Mouse (Mus musculus) neural tube, embryonic 13.5 days (tissue): ENCODE results near the gene Pde4d. TPM values are rescaled to one million over a fixed set of nuclear protein-coding genes. Genes with fewer than 3 reads are reported as not detected.

Experiments used
- ATAC-seq: fragments of 200-750 bp; cut with Nextera tagmentation; 2 replicates; pipeline ENCODE4 v1.8.0; 2017; ENCODE audit warnings: low read depth, mild to moderate bottlenecking, moderate TSS enrichment, moderate library complexity
- H3K27ac ChIP-seq: fragments of 300-500 bp; sonication (generic); replicated peaks from 2 replicates; pipeline ENCODE4 v1.5.1; 2015; ENCODE audit warnings: moderate library complexity, mild to moderate bottlenecking, inconsistent platforms
- H3K27me3 ChIP-seq: fragments of 300-500 bp; sonication (generic); 2 replicates; pipeline ENCODE4 v1.6.1; 2015; ENCODE audit warnings: mild to moderate bottlenecking, inconsistent platforms
- H3K36me3 ChIP-seq: fragments of 300-500 bp; sonication (generic); 2 replicates; pipeline ENCODE4 v1.6.1; 2015; ENCODE audit warnings: mild to moderate bottlenecking, inconsistent platforms
- H3K4me1 ChIP-seq: fragments of 300-500 bp; sonication (generic); replicated peaks from 2 replicates; pipeline ENCODE4 v1.6.1; 2015; ENCODE audit warnings: inconsistent platforms
- H3K4me2 ChIP-seq: fragments of 300-500 bp; sonication (generic); 2 replicates; pipeline ENCODE4 v1.6.1; 2015; ENCODE audit warnings: inconsistent platforms, mild to moderate bottlenecking, moderate library complexity
- H3K4me3 ChIP-seq: fragments of 300-500 bp; sonication (generic); 2 replicates; pipeline ENCODE4 v1.5.1; 2015; ENCODE audit warnings: mild to moderate bottlenecking, inconsistent platforms
- H3K9ac ChIP-seq: fragments of 300-500 bp; sonication (generic); 2 replicates; pipeline ENCODE4 v1.6.1; 2015; ENCODE audit warnings: moderate library complexity, mild to moderate bottlenecking, inconsistent platforms
- H3K9me3 ChIP-seq: fragments of 300-500 bp; sonication (generic); 2 replicates; pipeline ENCODE4 v1.6.1; 2016; ENCODE audit warnings: inconsistent platforms
- WGBS: fragments of 180-500 bp; shearing (Covaris S2); methylation state at CpG from one replicate; pipeline ENCODE4 v1.1.7; 2015; 5-methylcytosine and 5-hydroxymethylcytosine counted together
- polyA plus RNA-seq: library from polyadenylated mRNA; unstranded; fragments of >200 nt; fragmentation: Nextera tagmentation; extraction: Ambion mirVana; gene quantifications from 2 replicates; pipeline ENCODE4 v1.2.1, GENCODE M21; 2015

Pde4d gene
- polyA plus RNA-seq, 1 experiment from 2014 or later, result 15.5 TPM

DNA sequence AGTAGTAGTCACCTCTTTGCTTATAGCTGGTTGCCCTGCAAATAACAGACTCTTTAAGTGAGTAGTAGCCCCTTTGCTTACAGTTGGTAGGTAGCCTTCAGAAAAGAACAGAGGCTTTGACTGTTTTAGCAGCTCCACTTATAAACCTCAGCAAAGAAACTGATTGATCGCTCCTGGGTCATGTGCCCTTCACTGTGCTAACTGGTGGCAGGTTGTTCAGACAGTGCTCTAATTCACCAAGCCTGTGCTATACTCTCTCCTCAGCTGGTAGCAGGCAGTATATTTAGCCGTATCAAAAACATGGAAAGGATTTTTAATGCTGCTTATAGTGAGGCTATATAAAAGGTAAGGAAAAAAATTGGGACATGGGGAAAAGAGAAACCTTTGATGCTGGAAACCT lies 370.7 kb downstream of the Pde4d start:
- Histone ChIP-seq H3K27ac (no peak overlapping the region), H3K4me1 (no peaks in the 10 kb centered on the region), H3K36me3 (no peaks in the 10 kb centered on the region), H3K4me3 (no peak overlapping the region), H3K27me3 (no peaks in the 10 kb centered on the region), H3K4me2 (no peak overlapping the region), H3K9ac (no peak overlapping the region), H3K9me3 (no peaks in the 10 kb centered on the region)
- ATAC-seq, result no peak
- 89% methylated on average over 2 of the region's 2 CpGs for WGBS

DNA sequence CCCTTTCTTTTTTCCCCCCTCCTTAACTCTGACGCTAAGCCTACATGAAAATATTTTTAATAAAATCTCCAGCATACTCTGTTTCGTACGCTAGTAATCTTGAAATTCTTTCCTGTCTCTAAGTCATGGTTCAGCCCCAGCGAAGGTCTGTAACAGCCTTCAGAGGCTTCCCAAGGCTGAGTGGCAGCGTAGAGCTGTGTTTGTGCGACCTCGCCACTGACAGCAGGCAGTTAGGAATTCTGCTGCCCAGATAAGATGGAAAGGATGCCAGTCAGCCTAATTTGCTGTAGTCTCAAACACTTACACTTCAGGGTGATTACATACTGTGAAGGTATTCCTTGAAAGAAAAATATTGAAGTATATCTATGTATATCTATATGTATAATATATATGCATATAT lies 371.5 kb downstream of the Pde4d start:
- Histone ChIP-seq H3K27ac (no peak overlapping the region), H3K9ac (no peak overlapping the region), H3K4me3 (no peak overlapping the region), H3K4me2 (no peak overlapping the region), H3K27me3 (no peaks in the 10 kb centered on the region), H3K36me3 (no peaks in the 10 kb centered on the region), H3K9me3 (no peaks in the 10 kb centered on the region), H3K4me1 (no peaks in the 10 kb centered on the region)
- ATAC-seq, result no peak
- WGBS, result 92% methylated on average over 7 of the region's 7 CpGs

DNA sequence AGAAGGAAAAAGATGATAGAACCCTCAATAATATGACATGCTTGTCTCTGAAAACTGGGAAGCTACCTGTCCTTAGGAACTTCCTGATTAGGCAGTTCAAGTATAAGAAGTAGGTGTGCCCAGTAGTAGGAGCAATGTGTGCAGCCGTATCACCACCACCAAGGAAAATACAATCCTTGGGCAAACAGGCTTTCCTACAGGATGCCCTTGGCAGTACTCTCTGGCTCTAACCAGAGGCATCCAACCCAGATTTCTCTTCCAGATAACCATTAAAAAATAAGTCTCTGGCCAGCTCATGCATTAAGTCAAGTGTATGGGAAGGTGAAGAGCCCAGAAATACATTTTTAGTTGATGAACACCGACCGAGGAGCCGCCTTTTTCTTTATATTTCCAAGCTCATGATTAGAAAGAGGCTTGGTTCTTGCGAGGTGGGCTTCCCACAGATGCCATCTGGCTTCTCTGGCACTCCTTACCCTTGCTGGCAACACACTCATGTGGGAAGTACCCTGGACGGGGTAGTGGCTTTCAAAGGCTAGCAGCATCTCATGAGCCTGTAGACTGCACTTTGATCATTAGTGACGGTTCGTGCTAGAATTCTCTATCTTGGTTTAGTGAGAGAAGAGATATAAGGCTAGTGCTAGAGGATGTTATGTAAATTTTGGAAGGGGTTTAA lies 375.0 kb downstream of the Pde4d start:
- Histone ChIP-seq H3K9ac (no peak overlapping the region), H3K4me2 (no peak overlapping the region), H3K4me3 (no peak overlapping the region), H3K27ac (no peak overlapping the region), H3K27me3 (no peaks in the 10 kb centered on the region), H3K36me3 (no peaks in the 10 kb centered on the region), H3K4me1 (no peaks in the 10 kb centered on the region), H3K9me3 (no peaks in the 10 kb centered on the region)
- WGBS, result 92% methylated on average over 8 of the region's 8 CpGs
- ATAC-seq, result no peak

DNA sequence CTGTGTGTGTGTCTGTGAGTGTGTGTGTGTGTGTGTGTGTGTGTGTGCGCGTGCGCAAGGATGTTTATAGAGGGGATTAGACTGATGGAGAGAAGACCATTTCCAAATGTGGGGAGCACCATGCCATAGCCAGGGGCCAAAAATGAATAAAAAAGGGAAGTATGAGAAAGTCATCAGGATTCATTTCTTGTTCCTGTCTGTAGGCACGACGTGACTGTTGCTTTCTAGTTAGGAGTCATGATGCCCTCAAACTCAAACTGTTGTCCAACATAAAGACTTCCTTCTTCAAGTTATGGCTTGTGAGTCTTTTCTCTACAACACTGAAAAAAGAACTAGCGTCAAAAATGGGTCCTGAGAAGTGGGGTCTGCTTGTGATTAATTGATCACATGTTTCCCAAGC lies 375.8 kb downstream of the Pde4d start:
- H3K4me3 ChIP-seq, result no peak overlapping the region
- no peaks in the 10 kb centered on the region for H3K36me3 ChIP-seq
- H3K27me3 ChIP-seq, result no peaks in the 10 kb centered on the region
- 89% methylated on average over 6 of the region's 6 CpGs for WGBS
- no peak overlapping the region for H3K4me2 ChIP-seq
- H3K9me3 ChIP-seq, result no peaks in the 10 kb centered on the region
- no peaks in the 10 kb centered on the region for H3K4me1 ChIP-seq
- ATAC-seq, result no peak
- H3K9ac ChIP-seq, result no peak overlapping the region
- H3K27ac ChIP-seq, result no peak overlapping the region

DNA sequence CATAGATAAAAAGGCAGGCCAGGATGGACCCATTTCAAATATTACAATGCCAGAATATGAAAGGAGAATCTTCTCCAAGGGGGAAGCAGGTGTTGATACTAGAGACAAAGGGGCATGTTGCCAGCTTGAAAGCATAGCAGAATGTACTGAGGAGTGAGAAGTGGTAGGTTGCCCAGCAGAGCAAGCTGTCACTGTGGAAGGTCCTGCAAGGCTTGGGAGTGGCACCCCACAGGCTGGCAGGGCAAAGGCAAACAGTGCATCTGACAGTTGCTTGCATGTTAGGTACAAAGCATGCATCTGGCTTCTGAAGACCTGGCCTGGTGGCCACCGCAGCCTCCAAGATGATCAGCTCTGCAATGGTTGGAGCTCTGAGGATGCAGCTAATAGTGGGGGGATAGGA lies 384.4 kb downstream of the Pde4d start:
- no peaks in the 10 kb centered on the region for H3K9me3 ChIP-seq
- no peak overlapping the region for H3K9ac ChIP-seq
- H3K27me3 ChIP-seq, result no peaks in the 10 kb centered on the region
- no peak overlapping the region for H3K4me2 ChIP-seq
- H3K4me3 ChIP-seq, result no peak overlapping the region
- H3K27ac ChIP-seq, result no peak overlapping the region
- no peak for ATAC-seq
- 88% methylated on average over 1 of the region's 1 CpGs for WGBS
- no peaks in the 10 kb centered on the region for H3K36me3 ChIP-seq
- no peaks in the 10 kb centered on the region for H3K4me1 ChIP-seq

DNA sequence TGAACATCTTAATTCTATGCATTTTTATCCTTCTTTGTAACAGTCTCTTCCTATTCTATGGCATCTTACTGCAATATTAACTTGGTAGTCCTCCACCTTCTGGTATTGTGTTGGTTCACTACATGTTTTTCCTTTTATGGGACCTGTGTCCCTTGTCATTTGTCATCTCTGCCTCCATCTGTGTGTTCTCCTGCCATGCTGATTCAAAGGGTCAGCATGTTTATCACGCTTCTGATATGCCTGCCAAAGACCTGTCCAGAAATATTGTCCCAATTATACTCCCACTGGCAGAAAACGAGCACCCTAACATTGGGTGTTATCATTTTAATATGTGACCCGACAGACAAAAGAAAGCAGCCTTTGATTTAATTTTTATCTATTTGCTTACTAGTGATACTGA lies 386.6 kb downstream of the Pde4d start:
- no peak overlapping the region for H3K27ac ChIP-seq
- H3K27me3 ChIP-seq, result no peaks in the 10 kb centered on the region
- no peaks in the 10 kb centered on the region for H3K4me1 ChIP-seq
- no peaks in the 10 kb centered on the region for H3K36me3 ChIP-seq
- WGBS, result 80% methylated on average over 3 of the region's 3 CpGs
- H3K4me3 ChIP-seq, result no peak overlapping the region
- H3K9ac ChIP-seq, result no peak overlapping the region
- no peak overlapping the region for H3K4me2 ChIP-seq
- no peak for ATAC-seq
- no peaks in the 10 kb centered on the region for H3K9me3 ChIP-seq

DNA sequence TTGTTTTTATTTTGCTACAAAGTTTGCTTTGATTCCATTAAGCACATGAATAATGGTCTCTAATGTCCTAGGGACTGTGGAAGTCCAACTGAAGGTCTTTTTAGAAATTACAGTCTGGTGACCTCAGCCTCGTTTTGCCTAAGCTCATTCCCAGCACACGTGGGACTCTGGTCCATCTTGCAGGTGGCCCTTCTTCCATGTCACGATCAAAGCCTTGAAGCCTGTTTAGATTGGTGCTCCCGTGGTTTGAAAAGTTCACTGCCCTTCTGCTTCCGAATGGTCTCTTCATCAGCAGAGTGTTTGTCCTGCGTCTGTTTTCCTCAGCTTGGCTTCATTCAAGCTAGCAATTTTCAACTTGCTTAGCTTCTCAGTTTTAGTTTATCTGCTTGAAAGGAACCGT lies 389.4 kb downstream of the Pde4d start:
- Histone ChIP-seq H3K9me3 (no peaks in the 10 kb centered on the region), H3K36me3 (no peaks in the 10 kb centered on the region), H3K4me3 (no peak overlapping the region), H3K4me1 (no peaks in the 10 kb centered on the region), H3K27ac (no peak overlapping the region), H3K9ac (no peak overlapping the region), H3K27me3 (no peaks in the 10 kb centered on the region), H3K4me2 (no peak overlapping the region)
- ATAC-seq, result no peak
- 69% methylated on average over 7 of the region's 7 CpGs for WGBS

DNA sequence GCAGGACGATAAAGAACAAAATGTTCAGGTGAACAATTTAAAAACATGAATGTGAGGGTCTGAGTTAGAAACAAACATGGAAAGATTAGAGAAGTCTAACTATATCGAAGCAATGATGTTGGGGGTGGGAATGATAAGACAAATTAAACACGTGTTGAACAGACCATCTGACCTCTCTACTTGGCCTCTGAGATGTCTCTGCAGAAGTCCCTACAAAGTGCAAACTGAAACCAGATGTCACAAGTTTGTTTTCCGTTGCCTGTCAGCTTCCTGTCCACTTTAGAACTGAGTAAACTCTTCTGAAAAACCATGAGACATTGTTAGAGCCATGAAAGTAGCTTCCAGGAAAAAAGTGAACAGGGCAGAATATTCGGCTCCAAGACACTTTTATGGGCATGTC lies 404.3 kb downstream of the Pde4d start:
- Histone ChIP-seq H3K27me3 (no peaks in the 10 kb centered on the region), H3K9me3 (no peaks in the 10 kb centered on the region), H3K36me3 (no peaks in the 10 kb centered on the region), H3K9ac (no peak overlapping the region), H3K4me1 (no peaks in the 10 kb centered on the region), H3K4me2 (no peak overlapping the region), H3K4me3 (no peak overlapping the region), H3K27ac (no peak overlapping the region)
- WGBS, result 66% methylated on average over 5 of the region's 5 CpGs
- ATAC-seq, result no peak

DNA sequence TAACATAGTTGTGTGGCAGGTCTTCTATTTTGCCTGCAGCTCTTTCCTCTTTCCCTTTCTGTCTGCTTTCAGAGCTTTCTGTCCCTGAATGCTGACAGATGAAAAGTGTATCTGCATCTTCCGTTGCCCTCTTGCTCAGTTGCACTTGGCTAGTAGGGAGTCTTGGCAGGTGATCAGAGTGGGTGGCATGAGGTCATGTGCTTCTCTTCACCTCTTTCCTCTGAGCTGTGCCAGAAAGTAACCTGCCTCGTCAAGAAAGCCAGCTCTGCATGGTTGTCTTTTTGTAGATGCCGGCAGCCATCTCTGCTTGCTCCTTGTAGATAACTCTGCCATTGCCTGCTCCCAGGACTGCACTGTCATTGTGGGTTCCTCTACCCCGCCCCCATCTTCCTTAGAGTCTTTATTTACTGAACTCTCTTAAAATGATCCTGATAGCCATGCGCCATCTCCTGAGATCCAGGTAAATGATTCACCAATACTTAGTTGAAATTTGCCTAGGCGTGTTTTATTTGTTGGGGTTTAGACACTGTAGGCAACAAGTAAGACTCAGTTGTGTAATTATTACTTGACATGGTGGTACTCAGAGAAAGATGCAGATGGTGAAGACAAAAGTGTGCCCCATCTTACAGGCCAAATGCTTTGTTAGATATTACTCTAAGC lies 407.2 kb downstream of the Pde4d start:
- ATAC-seq, result no peak
- WGBS, result 87% methylated on average over 6 of the region's 6 CpGs
- H3K4me1 ChIP-seq, result no peaks in the 10 kb centered on the region
- H3K27me3 ChIP-seq, result no peaks in the 10 kb centered on the region
- H3K27ac ChIP-seq, result no peak overlapping the region
- no peak overlapping the region for H3K4me2 ChIP-seq
- no peak overlapping the region for H3K9ac ChIP-seq
- H3K36me3 ChIP-seq, result no peaks in the 10 kb centered on the region
- no peak overlapping the region for H3K4me3 ChIP-seq
- H3K9me3 ChIP-seq, result no peaks in the 10 kb centered on the region

DNA sequence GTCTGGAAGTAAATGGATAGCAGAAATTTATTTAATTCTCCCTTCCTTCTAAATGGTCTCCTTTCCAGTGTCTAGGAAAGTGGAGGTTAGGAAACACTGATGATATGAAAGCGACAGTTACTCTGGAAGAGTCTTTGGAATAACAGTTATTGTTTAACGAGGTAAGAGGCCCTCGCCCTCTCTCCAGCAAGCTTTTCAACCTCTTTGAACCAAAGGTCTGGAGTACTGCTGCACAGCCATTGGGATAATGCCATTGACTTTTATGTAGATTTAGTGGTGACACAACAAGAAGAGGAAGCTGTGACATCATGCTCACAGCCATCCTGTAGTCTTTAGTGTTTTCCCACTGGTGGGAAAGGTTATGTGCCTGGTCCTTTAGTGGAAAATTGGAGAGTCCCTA lies 409.6 kb downstream of the Pde4d start:
- H3K4me3 ChIP-seq, result no peak overlapping the region
- no peak for ATAC-seq
- no peak overlapping the region for H3K27ac ChIP-seq
- H3K36me3 ChIP-seq, result no peaks in the 10 kb centered on the region
- H3K9ac ChIP-seq, result no peak overlapping the region
- no peaks in the 10 kb centered on the region for H3K27me3 ChIP-seq
- no peaks in the 10 kb centered on the region for H3K9me3 ChIP-seq
- no peaks in the 10 kb centered on the region for H3K4me1 ChIP-seq
- WGBS, result 86% methylated on average over 3 of the region's 3 CpGs
- no peak overlapping the region for H3K4me2 ChIP-seq

DNA sequence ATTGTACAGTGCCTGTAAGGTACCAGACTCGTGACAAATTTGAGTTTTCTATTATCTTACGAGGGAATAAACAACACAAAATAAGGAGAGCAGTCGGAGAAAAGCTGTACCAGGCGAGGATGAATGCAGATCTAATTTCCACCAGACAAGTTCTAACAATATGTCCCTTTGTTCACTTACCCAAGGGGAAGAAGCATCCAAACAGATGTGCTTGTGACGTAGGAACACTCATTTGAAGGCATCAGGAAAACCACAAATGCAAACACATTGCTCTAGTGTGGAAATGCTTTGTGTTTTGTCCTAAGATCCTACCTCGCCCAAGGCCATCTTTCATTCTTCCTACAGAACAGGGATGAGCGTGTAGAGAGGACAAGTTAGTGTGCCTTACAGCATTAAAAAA lies 411.0 kb downstream of the Pde4d start:
- 66% methylated on average over 7 of the region's 7 CpGs for WGBS
- H3K27me3 ChIP-seq, result no peaks in the 10 kb centered on the region
- H3K36me3 ChIP-seq, result no peaks in the 10 kb centered on the region
- H3K4me1 ChIP-seq, result no peaks in the 10 kb centered on the region
- H3K4me3 ChIP-seq, result no peak overlapping the region
- H3K9ac ChIP-seq, result no peak overlapping the region
- ATAC-seq, result no peak
- no peaks in the 10 kb centered on the region for H3K9me3 ChIP-seq
- no peak overlapping the region for H3K4me2 ChIP-seq
- H3K27ac ChIP-seq, result no peak overlapping the region

DNA sequence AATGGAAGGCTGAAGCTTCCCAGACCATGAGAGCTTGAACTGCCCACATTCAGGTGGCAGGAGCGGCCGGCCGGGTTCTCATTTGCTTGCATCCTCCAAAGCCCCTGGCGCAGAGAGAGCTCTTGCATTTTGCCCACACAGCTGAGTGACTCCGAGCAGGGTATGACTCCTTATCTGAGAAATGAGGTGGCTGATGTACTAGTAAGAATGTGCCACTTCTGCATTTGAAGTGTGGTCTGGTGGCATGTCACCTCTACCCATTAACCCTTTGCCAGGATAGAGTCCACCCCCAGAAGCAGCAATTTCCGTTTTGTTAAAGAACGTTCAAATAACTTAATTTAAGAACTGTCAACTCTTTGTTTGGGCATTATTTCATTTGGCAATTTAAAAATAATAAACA lies 412.0 kb downstream of the Pde4d start:
- no peaks in the 10 kb centered on the region for H3K27me3 ChIP-seq
- no peaks in the 10 kb centered on the region for H3K4me1 ChIP-seq
- H3K27ac ChIP-seq, result no peak overlapping the region
- H3K36me3 ChIP-seq, result no peaks in the 10 kb centered on the region
- H3K9ac ChIP-seq, result no peak overlapping the region
- 96% methylated on average over 7 of the region's 7 CpGs for WGBS
- no peak overlapping the region for H3K4me2 ChIP-seq
- no peak for ATAC-seq
- H3K9me3 ChIP-seq, result no peaks in the 10 kb centered on the region
- H3K4me3 ChIP-seq, result no peak overlapping the region

DNA sequence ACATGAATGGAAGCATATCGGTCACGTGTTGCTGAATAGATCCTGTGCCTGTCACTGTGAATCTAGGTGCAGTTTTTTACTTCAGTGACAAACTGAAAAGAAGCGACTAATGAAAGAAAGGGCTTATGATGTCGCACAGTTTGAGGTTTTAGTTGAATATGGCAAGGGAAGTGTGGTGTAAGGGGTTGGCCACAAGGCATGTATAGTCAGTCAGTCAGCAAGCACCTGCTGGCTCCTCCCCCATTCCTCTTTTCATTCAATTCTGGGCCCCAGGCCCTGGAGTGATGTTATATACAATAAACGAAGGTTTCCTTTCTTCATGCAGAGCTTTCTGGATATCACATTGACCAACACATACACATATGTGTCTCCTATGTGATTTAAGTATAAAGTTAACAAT lies 412.4 kb downstream of the Pde4d start:
- Histone ChIP-seq H3K36me3 (no peaks in the 10 kb centered on the region), H3K9me3 (no peaks in the 10 kb centered on the region), H3K9ac (no peak overlapping the region), H3K4me1 (no peaks in the 10 kb centered on the region), H3K27ac (no peak overlapping the region), H3K27me3 (no peaks in the 10 kb centered on the region), H3K4me3 (no peak overlapping the region), H3K4me2 (no peak overlapping the region)
- no peak for ATAC-seq
- WGBS, result 80% methylated on average over 5 of the region's 5 CpGs
